Comparison of ENCODE assay signal across 8 mouse cellular contexts in genomic region chr13:105291816-105292215, GRCm38 (mm10). TPM values are rescaled to one million over a fixed set of nuclear protein-coding genes. Genes with fewer than 3 reads are reported as not detected.
DNase-seq lines count a peak whose midpoint lies in the region; ATAC-seq lines count a peak whose summit lies in the region.

No protein-coding gene starts in this region.

- 23% methylated on average over 4 of the region's 4 CpGs for WGBS in intestine, embryonic 14.5 days
- 27% methylated on average over 4 of the region's 4 CpGs for WGBS in midbrain, embryonic 14.5 days

- no peak overlapping the region for H3K27ac ChIP-seq in intestine, embryonic 14.5 days (ENCODE audit: low read depth)
- H3K27ac ChIP-seq in midbrain, embryonic 14.5 days (replicated peaks; ENCODE audit: low read depth, low read length): peak overlapping the region; percentile 55; the same call in 1 of the 2 replicates

- no peak overlapping the region for H3K4me3 ChIP-seq in intestine, embryonic 14.5 days (ENCODE audit: low read depth, low read length)
- H3K4me3 ChIP-seq in midbrain, embryonic 14.5 days (replicated peaks; ENCODE audit: low read depth, low read length): no peak overlapping the region

- peak; percentile 23 for DNase-seq in gastrocnemius, postnatal 14 days
- DNase-seq in gastrocnemius, adult 18-20 months (ENCODE audit: low spot score): no peak
- peak; percentile 44 to 53 for DNase-seq in adrenal gland, postnatal 36 days
- DNase-seq in frontal cortex, adult 2 months (ENCODE audit: extremely low spot score in 1 of 2, low spot score in 1 of 2): peak; percentile 26 to 74
- DNase-seq in intestine, embryonic 14.5 days (ENCODE audit: low spot score): peak; percentile 67
- peak; percentile 70 to 81 for DNase-seq in left cerebral cortex, postnatal 10 days (ENCODE audit: extremely low spot score in 1 of 2, low spot score in 2 of 2)
- DNase-seq in midbrain, embryonic 14.5 days: peak; percentile 82
- DNase-seq in testis, postnatal 14 days (ENCODE audit: low spot score): peak; percentile 51

- no peak for ATAC-seq in intestine, embryonic 14.5 days (replicated peaks; ENCODE audit: low FRiP score, low TSS enrichment, low read depth)
- ATAC-seq in midbrain, embryonic 14.5 days (ENCODE audit: low FRiP score, low TSS enrichment): peak; percentile 28

- no peaks in the 10 kb centered on the region for H3K36me3 ChIP-seq in intestine, embryonic 14.5 days (ENCODE audit: control insufficient read depth, insufficient read depth, low read length)
- H3K36me3 ChIP-seq in midbrain, embryonic 14.5 days (ENCODE audit: control insufficient read depth, insufficient read depth, low read length): no peaks in the 10 kb centered on the region

- no peak overlapping the region; the same call in 1 of the 2 replicates for H3K4me2 ChIP-seq in intestine, embryonic 14.5 days (ENCODE audit: low read length)
- peak overlapping the region; percentile 25 for H3K4me2 ChIP-seq in midbrain, embryonic 14.5 days (ENCODE audit: low read length)

- no peaks in the 10 kb centered on the region for H3K27me3 ChIP-seq in intestine, embryonic 14.5 days (replicated peaks; ENCODE audit: control insufficient read depth, insufficient read depth, low read length)
- H3K27me3 ChIP-seq in midbrain, embryonic 14.5 days (ENCODE audit: control insufficient read depth, insufficient read depth, low read length): no peaks in the 10 kb centered on the region

- peaks cover 6% of the 10 kb centered on the region for H3K4me1 ChIP-seq in intestine, embryonic 14.5 days (replicated peaks; ENCODE audit: control insufficient read depth, insufficient read depth, low read length)
- peaks cover 16% of the 10 kb centered on the region for H3K4me1 ChIP-seq in midbrain, embryonic 14.5 days (ENCODE audit: control insufficient read depth, insufficient read depth, low read length)

- intact Hi-C loops in gastrocnemius, postnatal 14 days (cut with DNase I; ENCODE audit: low total_unique reads): no loop called here
- intact Hi-C loops in left cerebral cortex, postnatal 10 days (cut with DNase I): no loop called here

- no peak overlapping the region for H3K9ac ChIP-seq in intestine, embryonic 14.5 days (ENCODE audit: low read length)
- peak overlapping the region; percentile 6; the same call in 1 of the 2 replicates for H3K9ac ChIP-seq in midbrain, embryonic 14.5 days (replicated peaks; ENCODE audit: low read length)

- no peaks in the 10 kb centered on the region for H3K9me3 ChIP-seq in intestine, embryonic 14.5 days (ENCODE audit: control insufficient read depth, low read length)
- H3K9me3 ChIP-seq in midbrain, embryonic 14.5 days (ENCODE audit: control insufficient read depth, low read length): no peaks in the 10 kb centered on the region

RNA-seq across cellular contexts. Expression of gene Rnf180, which starts 2.8 kb away (rescaled TPM):
- under 1 TPM; 0.49 to 0.75 TPM for total RNA-seq in gastrocnemius, postnatal 14 days (2021)
- total RNA-seq in gastrocnemius, adult 18-20 months (2021): under 1 TPM; 0.14 to 0.21 TPM
- total RNA-seq in adrenal gland, postnatal 36 days (2021): 10 to 100 TPM; 12.7 to 16.2 TPM
- polyA plus RNA-seq in frontal cortex, adult 2 months (2012; rRNA removed): 18.5 and 18.9 TPM in 2 replicates
- polyA plus RNA-seq in intestine, embryonic 14.5 days (2014; fragmentation: Nextera tagmentation; extraction: Ambion mirVana): 4.5 and 5.2 TPM in 2 replicates
- total RNA-seq in left cerebral cortex, postnatal 10 days (2021): 10 to 100 TPM; 27.2 to 28.2 TPM
- 34.5 and 35.7 TPM in 2 replicates for polyA plus RNA-seq in midbrain, embryonic 14.5 days (2014; fragmentation: Nextera tagmentation; extraction: Ambion mirVana)

Comparison
In these comparisons a context has a peak if more than half of its experiments do, and no peak if none do; other contexts are left out.
1. RNA of gene Rnf180, which starts 2.8 kb away (total RNA-seq): 27.2 to 28.2 TPM in left cerebral cortex, postnatal 10 days and 12.7 to 16.2 TPM in adrenal gland, postnatal 36 days; 0.49 to 0.75 TPM in gastrocnemius, postnatal 14 days and 0.14 to 0.21 TPM in gastrocnemius, adult 18-20 months; every median in the first group is over 4 times any median in the second.